Mouse (Mus musculus) testis, adult 2 months (tissue): ENCODE results near the gene D630045J12Rik. TPM values are rescaled to one million over a fixed set of nuclear protein-coding genes. Genes with fewer than 3 reads are reported as not detected.
A peak's percentile ranks its signal among the peaks of the same experiment; 100 is the strongest.

Source experiments
- H3K27ac ChIP-seq: fragments of 200-500 bp; 2 replicates; pipeline ENCODE4 v1.5.1; 2012; ENCODE audit warnings: low read depth, low read length; ENCODE audit not compliant: control insufficient read depth, insufficient read depth
- H3K27me3 ChIP-seq: fragments of 200-500 bp; 2 replicates; pipeline ENCODE4 v1.6.1; 2012; ENCODE audit warnings: mild to moderate bottlenecking, low read length, moderate library complexity; ENCODE audit not compliant: control insufficient read depth, insufficient read depth
- H3K36me3 ChIP-seq: fragments of 200-500 bp; 2 replicates; pipeline ENCODE4 v1.6.1; 2012; ENCODE audit warnings: mild to moderate bottlenecking, low read length; ENCODE audit not compliant: control insufficient read depth, insufficient read depth
- H3K4me1 ChIP-seq: fragments of 200-500 bp; 2 replicates; pipeline ENCODE4 v1.6.1; 2012; ENCODE audit warnings: low read length; ENCODE audit not compliant: control insufficient read depth, insufficient read depth
- H3K4me3 ChIP-seq: fragments of 200-500 bp; 2 replicates; pipeline ENCODE4 v1.5.1; 2012; ENCODE audit warnings: low read depth, mild to moderate bottlenecking, low read length, moderate library complexity, mixed read lengths; ENCODE audit not compliant: control insufficient read depth
- CTCF ChIP-seq: fragments of 200-500 bp; IDR thresholded peaks from 2 replicates; pipeline ENCODE4 v1.5.1; 2012; ENCODE audit warnings: low read depth, mild to moderate bottlenecking, inconsistent platforms, low read length, moderate library complexity; ENCODE audit not compliant: control insufficient read depth, insufficient read depth, insufficient replicate concordance
- POLR2A ChIP-seq: fragments of 200-500 bp; IDR thresholded peaks from 2 replicates; pipeline ENCODE4 v1.6.1; 2012; ENCODE audit warnings: low read depth, mild to moderate bottlenecking, inconsistent platforms, low read length, moderate library complexity; ENCODE audit not compliant: control insufficient read depth
- polyA plus RNA-seq: library from polyadenylated mRNA; depleted of rRNA; stranded (reverse); fragments of >200 nt; gene quantifications from 2 replicates; pipeline ENCODE4 v1.2.3, GENCODE M21; 2012; rRNA removed

The D630045J12Rik gene
- polyA plus RNA-seq = 3.4 and 4.2 TPM in 2 replicates

- Histone ChIP-seq H3K27me3 (no peaks in the 10 kb centered on the region; the same call in 1 of the 2 replicates), H3K27ac (peak within 1 kb of the TSS; percentile 70; the same call in 1 of the 2 replicates), H3K36me3 (no peaks in the 10 kb centered on the region), H3K4me3 (peak within 1 kb of the TSS; percentile 72), H3K4me1 (peaks cover 7% of the 10 kb centered on the region)
- TF ChIP-seq CTCF = no peak
- TF ChIP-seq POLR2A = no peak
Observed at GRCm38 (mm10) chr6:38253736-38254641, at the start of gene D630045J12Rik. D630045J12Rik (minus strand) TSS chr6:38254009.

- Histone ChIP-seq H3K36me3 (no peaks in the 10 kb centered on the region), H3K27me3 (no peaks in the 10 kb centered on the region), H3K4me1 (peaks cover 5% of the 10 kb centered on the region), H3K4me3 (peak within 1 kb of the TSS; percentile 96), H3K27ac (peak within 1 kb of the TSS; percentile 24; the same call in 1 of the 2 replicates)
- no peak for TF ChIP-seq CTCF
- TF ChIP-seq POLR2A = peak; percentile 51; the same call in 1 of the 2 replicates
Observed at GRCm38 (mm10) chr6:38298761-38299401, 45.1 kb upstream of the D630045J12Rik start, which contains the start of gene Zc3hav1l. Zc3hav1l (minus strand) TSS chr6:38299259.

GRCm38 (mm10) chr6:38298246-38298635 is 44.4 kb upstream of the D630045J12Rik start:
- no peak for TF ChIP-seq POLR2A
- no peak for TF ChIP-seq CTCF
- Histone ChIP-seq H3K27me3 (no peaks in the 10 kb centered on the region), H3K4me3 (peak overlapping the region; percentile 96), H3K36me3 (no peaks in the 10 kb centered on the region), H3K27ac (no peak overlapping the region), H3K4me1 (peaks cover 5% of the 10 kb centered on the region)

GRCm38 (mm10) chr6:38297580-38298245 is 43.9 kb upstream of the D630045J12Rik start:
- no peak overlapping the region for H3K27ac ChIP-seq

GRCm38 (mm10) chr6:38293708-38294107 is 39.9 kb upstream of the D630045J12Rik start:
- Histone ChIP-seq H3K4me3 (no peak overlapping the region), H3K27me3 (no peaks in the 10 kb centered on the region), H3K4me1 (no peaks in the 10 kb centered on the region), H3K27ac (no peak overlapping the region), H3K36me3 (no peaks in the 10 kb centered on the region)
- TF ChIP-seq POLR2A (no peak), CTCF (no peak)

More at GRCm38 (mm10) chr6:38297580-38298245, 43.9 kb upstream of the D630045J12Rik start:
- Histone ChIP-seq H3K36me3 (no peaks in the 10 kb centered on the region), H3K4me3 (no peak overlapping the region), H3K4me1 (peaks cover 5% of the 10 kb centered on the region), H3K27me3 (no peaks in the 10 kb centered on the region)
- TF ChIP-seq POLR2A (no peak), CTCF (no peak)

- Histone ChIP-seq H3K4me3 (no peak overlapping the region), H3K36me3 (no peaks in the 10 kb centered on the region), H3K27ac (no peak overlapping the region), H3K4me1 (no peaks in the 10 kb centered on the region), H3K27me3 (no peaks in the 10 kb centered on the region)
- no peak for TF ChIP-seq POLR2A
- TF ChIP-seq CTCF = no peak
Observed at GRCm38 (mm10) chr6:38292871-38293646, 39.2 kb upstream of the D630045J12Rik start.
